Mouse (Mus musculus): Measurements from ENCODE around the gene Gsg1.

The Gsg1 gene

GRCm38 (mm10) chr6:135211169-135211568 is 43.0 kb downstream of the Gsg1 start:
- in situ Hi-C loops (cut with MboI; ENCODE audit: low sequenced_read_pairs) = no loop called here

GRCm38 (mm10) chr6:135206909-135207308 is 47.2 kb downstream of the Gsg1 start:
- in situ Hi-C loops (cut with MboI; ENCODE audit: low sequenced_read_pairs) = no loop called here

- in situ Hi-C loops (cut with MboI; ENCODE audit: low sequenced_read_pairs) = no loop called here
Measured at GRCm38 (mm10) chr6:135205802-135206201, 48.3 kb downstream of the Gsg1 start.

- in situ Hi-C loops (cut with MboI; ENCODE audit: low sequenced_read_pairs) = no loop called here
Measured at GRCm38 (mm10) chr6:135204869-135205268, 49.3 kb downstream of the Gsg1 start.

GRCm38 (mm10) chr6:135203737-135204136 is 50.4 kb downstream of the Gsg1 start:
- in situ Hi-C loops (cut with MboI; ENCODE audit: low sequenced_read_pairs) = no loop called here

- in situ Hi-C loops (cut with MboI; ENCODE audit: low sequenced_read_pairs) = no loop called here
Measured at GRCm38 (mm10) chr6:135202668-135203067, 51.5 kb downstream of the Gsg1 start.

- in situ Hi-C loops (cut with MboI; ENCODE audit: low sequenced_read_pairs) = no loop called here
Measured at GRCm38 (mm10) chr6:135200122-135200957, 53.8 kb downstream of the Gsg1 start.

- in situ Hi-C loops (cut with MboI; ENCODE audit: low sequenced_read_pairs) = no loop called here
Measured at GRCm38 (mm10) chr6:135198726-135199125, 55.4 kb downstream of the Gsg1 start.

GRCm38 (mm10) chr6:135197921-135198532 is 56.1 kb downstream of the Gsg1 start, which contains the start of the genes Fam234b and Hebp1:
Fam234b (plus strand) TSS chr6:135197977.
Hebp1 (minus strand) TSS chr6:135198022.
- in situ Hi-C loops (cut with MboI; ENCODE audit: low sequenced_read_pairs) = no loop called here

GRCm38 (mm10) chr6:135197446-135197845 is 56.7 kb downstream of the Gsg1 start:
- in situ Hi-C loops (cut with MboI; ENCODE audit: low sequenced_read_pairs) = no loop called here

GRCm38 (mm10) chr6:135196707-135197106 is 57.4 kb downstream of the Gsg1 start:
- in situ Hi-C loops (cut with MboI; ENCODE audit: low sequenced_read_pairs) = no loop called here

- in situ Hi-C loops (cut with MboI; ENCODE audit: low sequenced_read_pairs) = no loop called here
Measured at GRCm38 (mm10) chr6:135194907-135195306, 59.2 kb downstream of the Gsg1 start.

GRCm38 (mm10) chr6:135193733-135194132 is 60.4 kb downstream of the Gsg1 start:
- in situ Hi-C loops (cut with MboI; ENCODE audit: low sequenced_read_pairs) = no loop called here

GRCm38 (mm10) chr6:135192993-135193392 is 61.2 kb downstream of the Gsg1 start:
- in situ Hi-C loops (cut with MboI; ENCODE audit: low sequenced_read_pairs) = no loop called here

- in situ Hi-C loops (cut with MboI; ENCODE audit: low sequenced_read_pairs) = no loop called here
Measured at GRCm38 (mm10) chr6:135191906-135192305, 62.2 kb downstream of the Gsg1 start.

GRCm38 (mm10) chr6:135190122-135190521 is 64.0 kb downstream of the Gsg1 start:
- in situ Hi-C loops (cut with MboI; ENCODE audit: low sequenced_read_pairs) = no loop called here

- in situ Hi-C loops (cut with MboI; ENCODE audit: low sequenced_read_pairs) = no loop called here
Measured at GRCm38 (mm10) chr6:135188629-135189028, 65.5 kb downstream of the Gsg1 start.
